Mouse (Mus musculus): ENCODE measurements around the gene Xpo5. TPM values are rescaled to one million over a fixed set of nuclear protein-coding genes. Genes with fewer than 3 reads are reported as not detected.
A peak's percentile ranks its signal among the peaks of the same experiment; 100 is the strongest.

Gene Xpo5
- total and polyA plus RNA-seq, 2 experiments from 2014 or later: 23.8 to 54.5 TPM

DNA sequence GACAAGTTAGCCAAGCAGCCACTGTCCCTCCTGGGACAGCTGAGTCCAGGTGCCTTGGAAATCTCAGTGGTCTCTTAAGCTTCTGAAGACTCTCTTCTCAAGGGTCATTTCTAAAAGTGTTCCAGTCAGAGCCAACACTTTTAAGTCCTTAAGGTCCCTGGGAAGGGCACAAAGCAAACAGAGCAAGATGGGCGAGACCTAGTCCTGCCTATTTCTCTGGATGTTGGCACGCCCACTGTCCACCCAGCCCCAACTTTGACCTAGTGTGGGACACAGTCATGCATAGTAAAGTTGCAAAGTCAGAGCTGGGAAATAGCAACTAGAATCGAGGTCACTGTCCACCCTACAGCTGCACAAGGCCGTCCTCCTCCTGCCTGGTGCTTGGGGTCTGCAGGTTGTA is 40.4 kb downstream of the Xpo5 start:
- H3K27ac ChIP-seq: no peak overlapping the region
- peaks cover 73% of the 10 kb centered on the region for H3K36me3 ChIP-seq (ENCODE audit: insufficient read depth, low read length)
- DNase-seq (ENCODE audit: low spot score) (no peak), ATAC-seq (no peak)
- no peaks in the 10 kb centered on the region for H3K9me3 ChIP-seq (ENCODE audit: low read length)
- H3K9ac ChIP-seq (replicated peaks; ENCODE audit: low read length): no peak overlapping the region
- WGBS: 89% methylated on average over 4 of the region's 4 CpGs
- H3K4me1 ChIP-seq (ENCODE audit: insufficient read depth, low read length): peaks cover 5% of the 10 kb centered on the region; the same call in 1 of the 2 replicates
- no peak overlapping the region for H3K4me3 ChIP-seq (ENCODE audit: low read length)
- no peak for TF ChIP-seq CTCF (IDR thresholded peaks at IDR 0.05; ENCODE audit: low read depth)
- no peaks in the 10 kb centered on the region for H3K27me3 ChIP-seq (ENCODE audit: insufficient read depth, low read length)
- no peak overlapping the region for H3K4me2 ChIP-seq (ENCODE audit: low read depth, low read length)

DNA sequence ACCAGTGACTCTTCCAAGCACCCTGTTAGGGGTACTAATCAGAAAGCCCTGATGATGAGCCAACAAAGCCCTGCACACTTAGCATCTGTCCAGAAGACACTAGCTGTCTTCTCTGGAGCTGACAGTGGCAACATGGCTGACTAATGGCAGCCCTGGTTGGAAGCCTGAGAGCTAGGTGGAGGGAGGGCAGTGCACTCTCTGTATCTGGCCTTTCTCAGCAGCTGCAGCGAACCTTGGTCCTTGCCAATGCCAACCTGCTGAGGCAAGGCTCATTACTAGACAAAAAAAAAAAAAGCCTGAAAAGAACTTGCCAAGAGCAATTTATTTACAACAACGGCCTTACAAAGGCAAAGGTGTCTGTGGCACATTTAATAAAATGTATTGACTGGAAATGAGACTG is 41.0 kb downstream of the Xpo5 start:
- no peak for ATAC-seq
- no peaks in the 10 kb centered on the region for H3K9me3 ChIP-seq (ENCODE audit: low read length)
- H3K4me2 ChIP-seq (ENCODE audit: low read depth, low read length): no peak overlapping the region
- H3K4me1 ChIP-seq (ENCODE audit: insufficient read depth, low read length): peaks cover 7% of the 10 kb centered on the region
- H3K4me3 ChIP-seq (ENCODE audit: low read length): no peak overlapping the region
- WGBS: 57% methylated on average over 2 of the region's 2 CpGs
- DNase-seq (ENCODE audit: low spot score): no peak
- no peak overlapping the region for H3K9ac ChIP-seq (replicated peaks; ENCODE audit: low read length)
- peaks cover 67% of the 10 kb centered on the region for H3K36me3 ChIP-seq (ENCODE audit: insufficient read depth, low read length)
- no peak for TF ChIP-seq CTCF (IDR thresholded peaks at IDR 0.05; ENCODE audit: low read depth)
- no peaks in the 10 kb centered on the region for H3K27me3 ChIP-seq (ENCODE audit: insufficient read depth, low read length)
- H3K27ac ChIP-seq: no peak overlapping the region

DNA sequence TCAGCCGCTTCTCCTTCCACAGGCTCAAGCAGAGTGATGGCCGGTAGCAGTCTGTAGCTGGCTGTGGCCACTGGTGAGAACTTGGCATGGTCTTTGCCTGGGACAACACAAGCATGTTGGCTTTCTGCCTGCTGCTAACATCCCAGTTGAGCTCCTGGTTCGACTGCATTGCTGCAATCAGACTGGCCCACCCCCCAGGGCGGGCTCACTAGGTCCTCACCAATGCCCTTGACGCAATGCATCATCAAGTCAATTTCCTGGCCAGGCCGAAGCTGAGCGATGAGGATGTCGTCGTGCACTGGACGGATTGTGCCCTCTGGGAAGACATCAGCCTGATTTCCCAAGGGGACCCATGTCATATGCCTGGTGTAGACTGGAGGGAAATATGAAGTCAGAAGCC is 42.0 kb downstream of the Xpo5 start:
- Histone ChIP-seq H3K4me1 (ENCODE audit: insufficient read depth, low read length) (peaks cover 14% of the 10 kb centered on the region), H3K27ac (no peak overlapping the region), H3K9ac (replicated peaks; ENCODE audit: low read length) (no peak overlapping the region), H3K4me3 (ENCODE audit: low read length) (no peak overlapping the region), H3K36me3 (ENCODE audit: insufficient read depth, low read length) (peaks cover 62% of the 10 kb centered on the region), H3K27me3 (ENCODE audit: insufficient read depth, low read length) (no peaks in the 10 kb centered on the region), H3K4me2 (ENCODE audit: low read depth, low read length) (no peak overlapping the region), H3K9me3 (ENCODE audit: low read length) (no peaks in the 10 kb centered on the region)
- TF ChIP-seq CTCF (IDR thresholded peaks at IDR 0.05; ENCODE audit: low read depth): no peak
- 51% methylated on average over 10 of the region's 10 CpGs for WGBS
- DNase-seq (ENCODE audit: low spot score) (peak; percentile 39), ATAC-seq (no peak)

DNA sequence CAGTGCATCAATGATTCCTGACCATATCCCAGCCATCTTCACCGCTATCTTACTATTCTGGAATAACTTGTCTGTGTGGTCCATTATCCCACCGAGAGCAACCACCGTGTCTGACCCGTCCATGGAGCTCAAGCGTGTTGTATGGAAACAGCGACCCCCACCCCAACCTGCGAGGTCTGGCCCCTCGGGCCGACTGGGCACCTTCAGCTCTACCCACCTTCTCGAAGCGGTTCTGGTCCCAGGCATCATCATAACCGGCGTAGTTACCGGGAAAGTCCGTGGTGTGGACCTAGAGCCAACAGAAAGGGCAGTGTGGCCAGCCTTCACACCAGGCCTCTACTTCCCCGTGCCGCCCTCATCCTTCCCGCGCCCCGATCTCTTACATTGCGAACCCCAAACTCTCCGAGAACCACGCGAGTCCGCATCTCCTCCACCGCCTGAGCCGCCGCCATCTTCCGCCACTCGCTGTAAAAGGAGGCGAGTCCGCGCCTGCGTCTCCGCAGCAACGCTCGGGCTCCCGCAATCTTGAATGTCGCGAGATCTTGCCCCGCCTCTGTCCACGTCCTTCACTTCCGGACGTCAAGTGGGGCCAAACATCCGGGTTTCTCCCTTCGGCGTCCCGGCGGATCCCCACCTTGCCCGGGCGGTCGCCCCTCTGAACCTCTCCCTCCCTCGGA is 45.1 kb downstream of the Xpo5 start, which contains the start of the genes Polr1c and Yipf3:
Polr1c (minus strand) TSS at position 543 of the 677 bp plus-strand sequence.
Yipf3 (plus strand) TSS at position 569 of the 677 bp plus-strand sequence.
- DNase-seq (ENCODE audit: low spot score): peak; percentile 98

DNA sequence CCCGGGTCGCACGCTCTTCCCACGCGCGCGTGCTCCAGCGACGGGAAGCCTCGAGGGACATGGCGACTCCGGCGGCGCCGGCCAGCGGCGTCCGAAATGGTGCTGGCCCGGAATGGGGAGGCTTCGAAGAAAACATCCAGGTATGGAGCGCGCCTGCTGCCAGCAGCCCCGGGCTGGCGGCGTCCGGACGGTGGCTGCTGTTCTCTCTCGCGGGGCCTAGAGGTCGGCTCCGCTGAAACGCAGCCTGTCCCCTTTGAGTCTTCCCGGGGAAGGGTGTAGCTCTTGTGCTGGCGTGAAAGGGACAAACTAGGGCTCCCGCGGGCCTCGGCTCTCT is 45.6 kb downstream of the Xpo5 start:
- H3K27ac ChIP-seq: peak overlapping the region; percentile 89
- DNase-seq (ENCODE audit: low spot score) (no peak), ATAC-seq (no peak)
- peak overlapping the region; percentile 83 for H3K4me2 ChIP-seq (ENCODE audit: low read depth, low read length)
- H3K9ac ChIP-seq (replicated peaks; ENCODE audit: low read length): peak overlapping the region; percentile 98
- H3K27me3 ChIP-seq (ENCODE audit: insufficient read depth, low read length): no peaks in the 10 kb centered on the region
- no peaks in the 10 kb centered on the region for H3K9me3 ChIP-seq (ENCODE audit: low read length)
- WGBS: 2% methylated on average over 37 of the region's 37 CpGs
- H3K4me3 ChIP-seq (ENCODE audit: low read length): peak overlapping the region; percentile 91
- H3K4me1 ChIP-seq (ENCODE audit: insufficient read depth, low read length): peaks cover 14% of the 10 kb centered on the region
- no peak for TF ChIP-seq CTCF (IDR thresholded peaks at IDR 0.05; ENCODE audit: low read depth)
- H3K36me3 ChIP-seq (ENCODE audit: insufficient read depth, low read length): peaks cover 57% of the 10 kb centered on the region

More for the DNA sequence above, 45.1 kb downstream of the Xpo5 start, which contains the start of the genes Polr1c and Yipf3:
- peak within 1 kb of the TSS; percentile 91 for H3K4me3 ChIP-seq (ENCODE audit: low read length)
- no peaks in the 10 kb centered on the region for H3K27me3 ChIP-seq (ENCODE audit: insufficient read depth, low read length)
- peak within 1 kb of the TSS; percentile 83 for H3K4me2 ChIP-seq (ENCODE audit: low read depth, low read length)
- peaks cover 14% of the 10 kb centered on the region for H3K4me1 ChIP-seq (ENCODE audit: insufficient read depth, low read length)
- no peaks in the 10 kb centered on the region for H3K9me3 ChIP-seq (ENCODE audit: low read length)
- H3K36me3 ChIP-seq (ENCODE audit: insufficient read depth, low read length): peaks cover 62% of the 10 kb centered on the region
- peak within 1 kb of the TSS; percentile 98 for H3K9ac ChIP-seq (replicated peaks; ENCODE audit: low read length)
- under 1% methylated on average over 53 of the region's 53 CpGs for WGBS
- peak; percentile 95 for ATAC-seq
- H3K27ac ChIP-seq: peak within 1 kb of the TSS; percentile 89
- no peak for TF ChIP-seq CTCF (IDR thresholded peaks at IDR 0.05; ENCODE audit: low read depth)

DNA sequence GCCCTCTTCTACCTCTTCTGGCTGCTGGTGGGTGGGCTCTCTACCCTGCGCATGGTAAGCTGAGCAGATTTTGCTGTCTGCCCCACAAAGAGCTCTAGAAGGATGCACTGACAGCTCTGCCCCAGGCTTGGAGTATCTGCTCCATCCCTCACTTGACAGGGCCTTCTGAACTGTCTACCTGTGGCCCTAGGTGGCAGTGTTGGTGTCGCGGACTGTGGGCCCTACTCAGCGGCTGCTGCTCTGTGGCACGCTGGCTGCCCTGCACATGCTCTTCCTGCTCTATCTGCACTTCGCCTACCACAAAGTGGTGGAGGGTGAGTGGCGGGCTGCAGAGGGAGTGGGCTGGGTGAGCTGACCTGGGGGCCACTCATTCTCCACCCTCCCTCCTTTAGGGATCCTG is 48.6 kb downstream of the Xpo5 start:
- Histone ChIP-seq H3K4me2 (ENCODE audit: low read depth, low read length) (no peak overlapping the region), H3K9ac (replicated peaks; ENCODE audit: low read length) (no peak overlapping the region), H3K4me3 (ENCODE audit: low read length) (no peak overlapping the region), H3K27ac (no peak overlapping the region), H3K4me1 (ENCODE audit: insufficient read depth, low read length) (peaks cover 27% of the 10 kb centered on the region), H3K27me3 (ENCODE audit: insufficient read depth, low read length) (no peaks in the 10 kb centered on the region), H3K9me3 (ENCODE audit: low read length) (no peaks in the 10 kb centered on the region), H3K36me3 (ENCODE audit: insufficient read depth, low read length) (peaks cover 28% of the 10 kb centered on the region)
- ATAC-seq (no peak), DNase-seq (ENCODE audit: low spot score) (no peak)
- peak; percentile 20; the same call in 1 of the 2 replicates for TF ChIP-seq CTCF (IDR thresholded peaks at IDR 0.05; ENCODE audit: low read depth)
- WGBS: 79% methylated on average over 7 of the region's 7 CpGs

Measured in hindbrain, postnatal 0 days (tissue).